Mouse (Mus musculus) heart, adult 9 months (tissue): ENCODE data around the gene Tomm70a.

Experiments used
- DNase-seq, 2 experiments: peaks; one replicate each; pipeline ENCODE4 v3.0.0; 2022; ENCODE audit warnings: low spot score in 2 of 2

The Tomm70a gene

GRCm38 (mm10) chr16:57120913-57121815 is at the start of gene Tomm70a:
Gene Tomm70a, plus strand, starts transcription at chr16:57121703.
- DNase-seq, result peak; percentile 94 to 95

GRCm38 (mm10) chr16:57075986-57076385 is 45.5 kb upstream of the Tomm70a start:
- no peak for DNase-seq

DNA sequence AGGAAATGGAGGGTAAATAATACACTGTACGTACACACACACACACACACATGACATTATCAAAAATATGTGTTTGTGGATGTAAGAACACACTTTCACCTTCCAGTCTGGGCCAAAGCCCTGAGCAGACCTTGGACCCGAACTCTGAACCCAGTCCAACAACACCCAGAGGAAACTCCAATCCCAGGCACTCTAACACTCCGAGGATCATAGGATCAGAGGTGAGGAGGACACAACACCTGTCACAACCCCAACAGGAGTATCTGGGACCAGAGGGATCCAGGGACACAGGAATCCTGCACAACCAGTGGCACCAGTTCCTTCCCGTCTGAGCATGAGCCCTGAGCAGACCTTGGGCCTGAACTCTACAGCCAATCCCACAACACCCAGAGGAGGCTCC is 41.9 kb upstream of the Tomm70a start:
- no peak for DNase-seq

- peak in 1 of 2 experiments; percentile 7 for DNase-seq
Observed at GRCm38 (mm10) chr16:57092460-57092859, 29.0 kb upstream of the Tomm70a start.

DNA sequence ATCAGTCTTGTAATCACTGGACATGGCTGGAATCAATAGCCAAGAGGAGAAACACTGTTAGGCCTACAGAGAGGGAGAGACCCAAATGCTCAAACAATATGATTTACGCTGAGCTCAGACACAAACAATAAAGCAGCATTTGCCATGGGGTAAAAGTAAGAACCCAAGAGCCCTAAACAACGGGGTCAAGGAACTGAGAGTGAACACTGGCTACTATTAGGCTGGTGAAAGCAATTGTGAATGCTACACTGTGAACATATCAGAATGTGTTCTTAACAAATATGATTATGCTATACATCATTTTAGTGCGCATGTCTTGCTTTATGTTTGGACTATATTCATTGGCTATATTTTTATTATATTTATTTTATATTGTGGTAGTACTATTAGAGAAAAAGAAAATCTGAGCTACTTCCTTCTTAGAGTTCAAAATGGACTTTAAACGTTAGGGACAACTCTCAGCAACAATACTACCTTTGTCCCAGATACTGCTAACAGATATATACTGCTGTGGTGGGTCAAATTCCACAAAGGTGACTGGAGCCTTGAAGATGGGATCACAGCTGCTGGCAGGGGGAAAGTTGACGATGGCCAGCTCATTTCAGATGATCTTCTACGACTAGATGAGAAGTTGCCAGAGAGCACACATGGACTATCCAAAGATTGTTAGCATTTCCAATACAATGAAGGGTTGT is 28.4 kb upstream of the Tomm70a start:
- no peak for DNase-seq

DNA sequence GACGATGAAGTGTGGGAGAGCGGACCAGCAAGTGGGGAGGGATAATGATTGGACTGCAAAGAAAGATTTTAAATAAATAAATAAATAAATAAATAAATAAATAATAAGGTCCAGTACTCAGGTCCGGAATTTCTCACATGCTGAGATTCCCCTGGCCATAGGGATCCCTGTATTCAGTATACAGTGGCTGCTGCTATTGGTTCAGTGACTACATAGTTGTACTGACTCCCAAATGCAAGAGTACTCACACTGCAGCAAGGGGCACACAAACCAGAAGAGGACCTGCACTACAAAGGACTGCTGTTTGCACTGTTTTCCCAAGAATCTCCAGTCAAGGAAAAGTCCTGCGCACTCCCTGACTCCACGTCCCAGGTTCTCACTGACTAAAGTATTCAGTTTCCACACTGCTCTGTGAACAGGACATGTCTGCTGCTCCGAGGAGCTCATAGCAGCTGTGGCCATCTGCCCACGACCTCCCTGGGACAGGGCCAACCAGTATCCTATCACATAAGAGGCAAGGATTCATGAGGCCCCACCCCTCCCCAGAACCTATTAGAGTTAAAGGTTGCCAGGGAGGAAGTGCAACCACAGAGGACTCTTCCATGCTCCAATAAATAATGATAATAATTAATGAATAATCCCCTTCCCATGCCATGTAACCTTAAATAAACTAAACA is 22.9 kb upstream of the Tomm70a start:
- DNase-seq, result no peak

- no peak for DNase-seq
Observed at GRCm38 (mm10) chr16:57099572-57100237, 21.8 kb upstream of the Tomm70a start.

- no peak for DNase-seq
Observed at GRCm38 (mm10) chr16:57101174-57101573, 20.3 kb upstream of the Tomm70a start.

DNA sequence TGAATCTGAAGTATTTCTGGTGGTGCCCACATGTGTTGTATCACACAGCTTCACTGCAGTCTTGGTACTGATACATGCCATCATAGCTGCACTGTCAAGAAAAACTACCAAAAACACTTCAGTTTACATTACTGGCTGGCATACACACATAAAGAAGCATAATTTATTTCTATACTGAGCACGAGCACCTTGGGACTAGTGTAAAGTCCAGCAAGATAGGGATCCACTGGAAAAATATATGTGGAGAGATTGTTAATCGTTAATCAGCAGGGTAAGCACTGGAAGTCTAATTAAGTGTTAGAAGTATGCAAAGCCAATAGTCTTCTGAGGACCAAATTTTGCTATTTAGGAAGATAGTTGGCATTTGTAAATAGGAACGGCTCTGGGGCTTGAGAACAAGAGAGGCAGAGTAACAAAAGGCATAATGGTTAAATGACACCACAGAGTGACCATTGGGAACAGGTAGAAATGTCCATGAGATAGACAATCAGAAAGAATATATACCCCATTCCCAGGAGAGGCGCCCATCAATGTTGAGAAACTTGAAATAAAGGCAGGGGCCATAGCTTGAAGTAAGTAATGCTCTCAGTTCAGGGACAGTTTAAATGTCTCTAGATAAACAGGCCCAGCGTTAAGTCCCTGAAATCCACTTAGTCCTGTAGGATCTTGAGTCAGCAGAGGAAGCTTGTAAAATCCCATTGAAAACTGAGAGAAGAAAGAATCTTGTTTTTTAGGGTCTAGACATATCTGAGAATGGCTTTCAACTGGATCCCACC is 15.1 kb upstream of the Tomm70a start:
- DNase-seq, result no peak

DNA sequence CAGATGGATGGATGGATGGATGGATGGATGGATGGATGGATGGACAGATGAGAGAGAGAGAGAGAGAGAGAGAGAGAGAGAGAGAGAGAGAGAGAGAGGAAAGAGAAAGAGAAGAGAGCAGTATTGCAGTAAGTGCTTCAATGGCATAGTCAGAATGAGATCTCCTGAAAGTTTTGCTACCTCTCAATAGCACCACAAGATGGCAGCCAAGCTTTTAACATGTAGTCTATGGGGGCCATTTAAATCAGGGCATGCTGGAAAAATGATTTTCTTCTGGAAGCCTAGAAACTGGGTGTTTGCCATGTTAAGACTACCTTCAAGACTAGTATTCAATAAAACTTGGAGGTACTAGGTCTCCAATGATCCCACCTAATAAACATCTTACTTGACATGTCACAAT is 5.4 kb upstream of the Tomm70a start:
- DNase-seq, result no peak

- no peak for DNase-seq
Observed at GRCm38 (mm10) chr16:57117562-57117961, 3.9 kb upstream of the Tomm70a start.

DNA sequence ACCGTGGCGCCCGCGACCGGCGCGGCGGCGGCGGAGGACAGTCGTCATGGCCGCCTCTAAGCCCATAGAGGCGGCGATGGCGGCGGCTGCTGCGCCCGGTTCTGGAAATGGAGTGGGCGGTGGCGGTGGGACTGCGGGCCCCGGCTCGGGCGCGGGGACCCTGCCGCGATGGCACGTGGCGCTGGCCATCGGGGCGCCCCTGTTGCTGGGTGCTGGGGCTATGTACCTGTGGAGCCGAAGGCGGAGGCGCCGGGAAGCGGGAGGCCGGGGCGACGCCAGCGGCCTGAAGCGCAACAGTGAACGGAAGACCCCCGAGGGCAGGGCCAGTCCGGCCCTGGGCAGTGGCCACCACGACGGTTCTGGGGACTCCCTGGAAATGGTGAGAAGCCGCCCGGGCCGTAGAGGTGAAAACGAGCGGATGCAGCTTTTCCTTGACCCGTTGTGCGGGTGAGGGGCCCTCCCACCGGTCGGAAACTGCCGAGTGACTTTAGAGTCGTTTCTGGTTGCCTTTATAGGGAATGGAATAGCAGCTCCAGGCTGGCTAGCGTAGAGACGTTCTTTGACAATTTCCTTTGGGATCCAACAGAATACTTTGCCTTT is 413 bp downstream of the Tomm70a start:
- no peak for DNase-seq

DNA sequence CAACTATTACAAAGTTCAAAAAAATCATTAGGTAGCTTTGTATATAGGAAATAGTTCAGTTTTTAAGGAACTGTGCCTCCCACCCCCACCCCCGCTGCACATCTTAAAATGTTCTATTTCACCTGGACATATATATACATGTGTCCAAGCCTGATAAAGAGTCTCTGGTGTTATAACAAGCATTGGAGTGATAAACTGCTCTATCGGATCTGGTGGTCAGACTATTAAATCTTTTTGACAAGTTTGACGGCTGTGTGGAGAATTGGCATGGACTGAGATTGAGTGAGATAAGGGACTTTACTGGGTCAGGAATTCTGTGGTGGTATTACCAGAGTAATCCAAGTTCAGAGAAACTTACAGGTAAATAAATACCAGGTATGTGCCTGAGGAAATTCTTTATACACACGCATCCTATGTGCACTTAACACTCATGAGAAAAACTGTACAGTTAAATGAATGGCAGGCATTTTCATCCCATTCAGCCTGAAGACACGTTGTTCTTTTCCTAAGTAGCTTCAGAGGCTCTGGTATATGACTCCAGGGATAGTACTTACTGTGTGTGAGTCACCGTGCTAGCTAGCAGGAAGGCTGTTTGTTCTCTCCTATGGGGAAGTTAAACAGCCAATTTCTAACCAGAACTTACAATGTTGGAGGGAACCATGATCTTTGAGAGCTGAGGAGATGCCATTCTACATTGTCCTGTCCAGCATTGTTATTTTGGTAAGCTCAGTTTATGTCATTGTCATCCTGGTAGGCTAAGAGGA is 1.4 kb downstream of the Tomm70a start:
- no peak for DNase-seq

DNA sequence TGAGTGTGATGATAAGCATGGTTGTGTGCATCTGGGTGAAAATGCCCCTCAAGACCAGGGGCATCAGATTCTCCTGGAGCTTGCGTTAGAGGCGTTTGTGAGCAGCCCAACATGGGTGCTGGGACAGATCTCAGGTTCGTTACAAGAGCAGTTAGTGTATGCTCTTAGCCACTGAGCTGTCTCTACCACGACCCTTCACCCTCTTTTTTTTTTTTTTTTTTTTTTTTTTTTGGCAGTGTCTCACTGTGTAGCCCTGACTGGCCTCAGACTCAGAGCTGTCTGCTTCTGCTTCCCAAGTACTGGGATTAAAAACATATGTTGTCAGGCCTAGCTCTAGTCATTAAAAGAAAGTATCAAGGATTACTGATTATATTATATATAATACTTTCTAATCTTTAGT is 4.8 kb downstream of the Tomm70a start:
- DNase-seq, result no peak

DNA sequence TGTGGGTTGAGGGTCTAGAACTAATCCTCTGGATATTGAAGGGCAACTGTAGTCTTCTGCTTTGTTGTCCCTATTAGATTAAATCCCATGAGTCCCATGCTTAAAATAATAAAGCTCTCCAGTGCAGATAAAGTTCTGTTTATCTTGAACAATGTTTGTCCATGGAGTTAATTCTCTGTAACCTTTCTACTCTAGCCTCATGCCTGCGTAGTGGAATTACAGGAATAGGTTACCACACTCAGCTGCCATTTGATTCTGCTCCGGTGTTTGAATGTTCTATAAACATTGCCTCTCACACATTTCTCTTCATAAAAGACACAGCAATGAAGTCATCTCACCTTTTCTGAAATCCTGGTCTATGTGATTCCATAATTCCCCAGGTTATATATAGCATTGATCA is 6.3 kb downstream of the Tomm70a start:
- no peak for DNase-seq

DNA sequence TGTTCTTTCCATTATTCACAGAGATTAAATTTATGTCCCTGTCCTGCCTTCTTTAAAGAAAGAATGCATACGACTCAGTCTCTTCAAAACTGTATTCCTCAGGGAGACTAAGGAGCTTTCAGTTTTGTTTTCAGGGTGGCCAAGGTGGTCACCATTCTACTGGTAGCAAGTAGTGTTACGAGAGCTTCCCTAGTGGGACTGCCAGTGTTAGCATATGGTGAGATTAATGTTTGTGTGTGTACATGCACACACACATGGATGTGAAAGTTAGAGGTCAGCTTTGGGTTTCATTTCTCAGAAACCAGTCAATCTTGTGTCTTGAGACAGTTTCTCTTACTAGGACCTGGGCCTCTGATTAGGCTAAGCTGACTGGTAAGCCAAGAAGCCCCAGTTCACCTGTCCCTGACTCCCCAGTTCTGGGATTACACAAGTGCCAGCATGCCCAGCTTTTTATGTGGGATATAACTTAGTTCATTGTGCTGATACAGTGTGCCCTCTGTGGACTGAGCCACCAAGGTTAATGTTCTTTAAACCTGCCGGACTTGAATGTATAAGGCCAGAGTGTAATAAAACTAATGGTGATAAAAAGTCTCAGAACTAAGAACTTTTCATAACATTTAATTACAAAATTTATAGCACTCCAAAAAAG is 9.4 kb downstream of the Tomm70a start:
- no peak for DNase-seq

- DNase-seq, result no peak
Observed at GRCm38 (mm10) chr16:57131544-57131943, 10.0 kb downstream of the Tomm70a start.

DNA sequence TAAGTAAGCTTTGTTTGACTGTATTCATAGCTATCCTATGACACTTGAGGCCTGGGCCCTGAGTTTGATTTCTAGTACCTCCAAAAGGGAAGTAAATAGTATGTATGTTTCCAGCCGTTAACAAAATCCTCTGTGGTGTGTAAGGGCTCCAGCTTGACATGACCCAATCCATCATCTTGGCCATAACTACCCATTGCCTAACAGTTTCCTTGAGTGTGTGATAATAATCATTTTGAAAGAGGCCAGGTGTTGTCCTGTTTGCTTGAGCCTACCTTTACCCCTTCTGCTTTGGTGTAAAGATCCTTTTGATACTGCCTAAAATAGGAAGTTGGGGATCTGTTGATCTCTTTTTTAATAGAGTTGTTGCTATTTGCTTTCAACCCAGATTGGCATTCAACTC is 10.8 kb downstream of the Tomm70a start:
- no peak for DNase-seq

GRCm38 (mm10) chr16:57133611-57134010 is 12.1 kb downstream of the Tomm70a start:
- DNase-seq, result no peak
